Mouse (Mus musculus) hindbrain, postnatal 0 days (tissue): Measurements from ENCODE around the gene Olfr237-ps1. TPM values are rescaled to one million over a fixed set of nuclear protein-coding genes. Genes with fewer than 3 reads are reported as not detected.
"Not testable (repeated sequence)": the region's sequence is repeated elsewhere in the genome, so short reads cannot be mapped to it uniquely, and the experiment has no call there.

ENCODE experiments used
- ATAC-seq: fragments of 200-750 bp; cut with Nextera tagmentation; 2 replicates; pipeline ENCODE4 v1.8.0; 2017; ENCODE audit warnings: mild to moderate bottlenecking, moderate TSS enrichment, moderate library complexity
- DNase-seq: peaks from one replicate; pipeline ENCODE4 v3.0.0-alpha.2; 2015; ENCODE audit warnings: low spot score
- H3K27ac ChIP-seq: fragments of 300-500 bp; sonication (generic); 2 replicates; pipeline ENCODE4 v1.5.1; 2014; ENCODE audit warnings: mild to moderate bottlenecking
- H3K27me3 ChIP-seq: fragments of 300-500 bp; sonication (generic); 2 replicates; pipeline ENCODE4 v1.6.1; 2014; ENCODE audit warnings: low read length, mixed read lengths; ENCODE audit not compliant: insufficient read depth
- H3K36me3 ChIP-seq: fragments of 300-500 bp; sonication (generic); 2 replicates; pipeline ENCODE4 v1.6.1; 2014; ENCODE audit warnings: low read length, mixed read lengths; ENCODE audit not compliant: insufficient read depth
- H3K4me1 ChIP-seq: fragments of 300-500 bp; sonication (generic); 2 replicates; pipeline ENCODE4 v1.6.1; 2014; ENCODE audit warnings: antibody characterized with exemption, low read length, mixed read lengths; ENCODE audit not compliant: insufficient read depth
- H3K4me2 ChIP-seq: fragments of 300-500 bp; sonication (generic); 2 replicates; pipeline ENCODE4 v1.6.1; 2014; ENCODE audit warnings: low read depth, mild to moderate bottlenecking, low read length, moderate library complexity, mixed read lengths
- H3K4me3 ChIP-seq: fragments of 300-500 bp; sonication (generic); 2 replicates; pipeline ENCODE4 v1.5.1; 2014; ENCODE audit warnings: low read length
- H3K9ac ChIP-seq: fragments of 300-500 bp; sonication (generic); replicated peaks from 2 replicates; pipeline ENCODE4 v1.6.1; 2014; ENCODE audit warnings: mild to moderate bottlenecking, low read length, moderate library complexity, mixed read lengths
- H3K9me3 ChIP-seq: fragments of 300-500 bp; sonication (generic); 2 replicates; pipeline ENCODE4 v1.6.1; 2016; ENCODE audit warnings: low read length, mixed read lengths
- CTCF ChIP-seq: IDR thresholded peaks from 2 replicates; pipeline ENCODE4 v1.5.1; 2016; ENCODE audit warnings: antibody characterized with exemption, control low read depth, low read depth
- WGBS: fragments of 180-500 bp; shearing (Covaris S2); extraction: QIAGEN DNeasy Blood & Tissue Kit; methylation state at CpG from one replicate; pipeline ENCODE4 v1.1.7; 2014; 5-methylcytosine and 5-hydroxymethylcytosine counted together
- polyA plus RNA-seq: library from polyadenylated mRNA; unstranded; fragments of >200 nt; fragmentation: Nextera tagmentation; extraction: Ambion mirVana; gene quantifications from 2 replicates; pipeline ENCODE4 v1.2.1, GENCODE M21; 2015
- total RNA-seq: library from RNA; depleted of rRNA; stranded (reverse); fragments of >200 nt; gene quantifications from 2 replicates; pipeline ENCODE4 v1.2.3, GENCODE M21; 2014; rRNA removed

The Olfr237-ps1 gene
- total RNA-seq, result not detected in 2 replicates
- not detected in 2 replicates for polyA plus RNA-seq

DNA sequence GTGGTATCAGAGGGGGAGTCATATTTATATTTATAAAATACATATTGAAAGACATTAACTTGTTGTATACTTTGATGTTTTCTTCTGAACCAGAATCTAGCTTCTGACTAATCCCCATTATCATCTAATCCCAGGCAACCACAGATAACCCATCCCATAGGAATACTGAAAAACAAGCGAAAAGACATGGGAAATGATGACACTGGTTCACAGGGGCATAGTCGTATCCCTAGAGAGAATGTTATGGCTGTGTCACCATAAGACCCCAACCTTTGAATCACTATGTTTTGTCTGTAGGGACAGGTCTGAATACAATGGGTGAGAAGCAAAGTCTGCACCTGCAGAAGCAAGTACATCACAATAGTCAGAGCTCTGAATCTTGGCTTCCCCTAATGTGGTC, at the start of gene Olfr237-ps1:
Gene Olfr237-ps1 (plus strand): TSS at position 301 of the 400 bp plus-strand sequence.
- not testable (repeated sequence) for H3K36me3 ChIP-seq, ATAC-seq, H3K4me2 ChIP-seq, H3K27ac ChIP-seq, H3K4me1 ChIP-seq, H3K9ac ChIP-seq, DNase-seq, H3K4me3 ChIP-seq, H3K9me3 ChIP-seq, H3K27me3 ChIP-seq
- 93% methylated on average over 2 of the region's 2 CpGs for WGBS

DNA sequence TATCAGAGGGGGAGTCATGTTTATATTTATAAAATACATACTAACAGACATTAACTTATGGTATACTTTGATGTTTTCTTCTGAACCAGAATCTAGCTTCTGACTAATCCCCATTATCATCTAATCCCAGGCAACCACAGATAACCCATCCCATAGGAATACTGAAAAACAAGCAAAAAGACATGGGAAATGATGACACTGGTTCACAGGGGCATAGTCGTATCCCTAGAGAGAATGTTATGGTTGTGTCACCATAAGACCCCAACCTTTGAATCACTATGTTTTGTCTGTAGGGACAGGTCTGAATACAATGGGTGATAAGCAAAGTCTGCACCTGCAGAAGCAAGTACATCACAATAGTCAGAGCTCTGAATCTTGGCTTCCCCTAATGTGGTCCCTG, 40.3 kb upstream of the Olfr237-ps1 start, which contains the start of gene Olfr441:
Gene Olfr441 (plus strand): TSS at position 301 of the 400 bp plus-strand sequence.
- not testable (repeated sequence) for H3K27ac ChIP-seq, H3K9ac ChIP-seq, H3K27me3 ChIP-seq, H3K36me3 ChIP-seq, H3K4me1 ChIP-seq, H3K9me3 ChIP-seq, DNase-seq, H3K4me2 ChIP-seq, H3K4me3 ChIP-seq, ATAC-seq
- WGBS, result 92% methylated on average over 1 of the region's 1 CpGs

DNA sequence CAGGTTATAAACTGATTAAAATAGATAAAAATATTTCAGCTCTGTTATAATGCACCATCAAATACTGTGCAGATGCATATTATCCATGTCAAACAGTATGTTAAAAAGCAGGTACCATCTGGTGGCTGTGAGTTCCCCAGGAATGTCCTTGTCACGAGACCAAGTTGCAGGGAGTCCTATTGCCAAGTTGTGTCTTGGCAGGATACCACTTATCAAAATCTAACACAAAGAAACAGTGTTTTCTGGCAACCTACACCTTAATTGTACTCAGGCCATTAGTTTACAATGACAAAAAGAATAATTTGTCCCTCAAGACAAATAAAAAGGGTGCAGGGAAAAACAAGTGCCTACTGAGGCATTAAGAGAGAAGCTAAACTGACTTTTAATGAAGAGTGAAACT, 13.1 kb downstream of the Olfr237-ps1 start:
- Histone ChIP-seq H3K9me3 (no peaks in the 10 kb centered on the region), H3K27ac (no peak overlapping the region), H3K4me1 (no peaks in the 10 kb centered on the region), H3K9ac (no peak overlapping the region), H3K4me3 (no peak overlapping the region), H3K27me3 (no peaks in the 10 kb centered on the region), H3K4me2 (no peak overlapping the region), H3K36me3 (no peaks in the 10 kb centered on the region)
- no peak for ATAC-seq
- DNase-seq, result peak; percentile 23
- TF ChIP-seq CTCF, result no peak
- WGBS, result 38% methylated on average over 1 of the region's 1 CpGs

DNA sequence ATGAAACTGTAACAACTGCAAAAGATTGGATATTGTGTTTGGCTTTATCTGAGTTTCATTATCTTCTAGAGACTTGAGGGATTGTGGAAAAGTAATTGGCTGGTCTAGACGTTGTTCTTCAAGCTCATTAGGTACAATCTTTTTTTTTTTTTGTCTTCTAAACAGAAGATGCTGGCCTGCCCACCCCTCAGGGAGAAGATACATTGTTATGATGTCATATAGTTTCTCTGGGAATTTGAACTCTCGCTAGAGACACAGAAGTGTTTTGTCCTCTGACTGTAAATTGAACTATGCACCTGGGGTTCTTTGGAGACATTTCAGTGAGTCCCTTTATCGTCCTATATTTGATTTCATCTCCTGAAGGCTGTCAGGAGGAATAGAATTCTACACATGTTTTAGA, 16.6 kb downstream of the Olfr237-ps1 start, which contains the start of gene Olfr437:
Gene Olfr437 (plus strand): TSS at position 301 of the 400 bp plus-strand sequence.
- Histone ChIP-seq H3K27ac (no peak within 1 kb of the TSS), H3K4me1 (no peaks in the 10 kb centered on the region), H3K27me3 (no peaks in the 10 kb centered on the region), H3K4me2 (no peak within 1 kb of the TSS), H3K4me3 (no peak within 1 kb of the TSS), H3K9ac (no peak within 1 kb of the TSS), H3K36me3 (no peaks in the 10 kb centered on the region), H3K9me3 (no peaks in the 10 kb centered on the region)
- WGBS, result 59% methylated on average over 3 of the region's 3 CpGs
- TF ChIP-seq CTCF, result no peak
- no peak for ATAC-seq
- DNase-seq, result no peak

DNA sequence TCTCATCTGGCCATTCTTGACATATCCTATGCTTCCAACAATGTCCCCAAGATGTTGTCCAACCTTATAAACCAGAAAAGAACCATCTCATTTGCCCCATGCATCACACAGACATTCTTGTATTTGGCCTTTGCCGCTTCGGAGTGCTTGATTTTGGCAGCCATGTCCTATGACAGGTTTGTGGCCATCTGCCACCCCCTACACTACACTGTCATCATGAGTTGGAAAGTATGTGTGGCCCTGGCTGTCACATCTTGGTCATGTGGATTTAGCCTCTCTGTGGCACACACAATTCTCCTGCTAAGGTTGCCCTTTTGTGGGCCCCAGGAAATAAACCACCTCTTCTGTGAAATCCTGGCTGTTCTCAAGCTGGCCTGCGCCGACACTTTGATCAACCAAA, 20.9 kb downstream of the Olfr237-ps1 start:
- no peak overlapping the region for H3K4me2 ChIP-seq
- WGBS, result 90% methylated on average over 4 of the region's 4 CpGs
- no peaks in the 10 kb centered on the region for H3K27me3 ChIP-seq
- no peak for TF ChIP-seq CTCF
- no peak overlapping the region for H3K9ac ChIP-seq
- DNase-seq, result no peak
- H3K4me3 ChIP-seq, result no peak overlapping the region
- no peaks in the 10 kb centered on the region for H3K4me1 ChIP-seq
- ATAC-seq, result 0 out of 2 replicates have a peak, but pooled peaks have one; percentile 29
- H3K9me3 ChIP-seq, result no peaks in the 10 kb centered on the region
- H3K27ac ChIP-seq, result no peak overlapping the region
- H3K36me3 ChIP-seq, result no peaks in the 10 kb centered on the region

DNA sequence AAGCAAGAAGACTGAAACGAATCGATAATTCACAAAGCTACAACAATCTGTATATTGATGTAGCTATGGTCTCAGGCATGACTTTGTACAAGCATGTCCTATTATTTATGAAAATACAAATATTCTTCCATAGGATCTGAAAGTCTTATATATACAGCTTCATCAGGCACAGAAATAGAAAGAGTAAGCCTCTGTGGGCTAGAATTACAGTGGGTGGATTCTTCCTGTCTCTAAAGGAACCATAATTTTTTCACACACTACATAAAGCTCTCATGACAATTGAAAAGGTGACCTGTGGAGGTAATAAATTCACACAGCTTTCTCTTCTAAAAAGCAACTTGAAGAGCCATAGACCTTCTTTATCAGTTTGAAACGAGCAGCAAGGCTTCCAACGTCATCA, 25.5 kb downstream of the Olfr237-ps1 start, which contains the start of gene Olfr13:
Gene Olfr13 (plus strand): TSS at position 301 of the 400 bp plus-strand sequence.
- no peak for DNase-seq
- H3K4me2 ChIP-seq, result no peak within 1 kb of the TSS
- H3K9me3 ChIP-seq, result no peaks in the 10 kb centered on the region
- no peaks in the 10 kb centered on the region for H3K27me3 ChIP-seq
- no peak for TF ChIP-seq CTCF
- ATAC-seq, result no peak
- 76% methylated on average over 4 of the region's 4 CpGs for WGBS
- no peak within 1 kb of the TSS for H3K27ac ChIP-seq
- H3K4me1 ChIP-seq, result no peaks in the 10 kb centered on the region
- H3K9ac ChIP-seq, result no peak within 1 kb of the TSS
- H3K4me3 ChIP-seq, result no peak within 1 kb of the TSS
- H3K36me3 ChIP-seq, result no peaks in the 10 kb centered on the region

DNA sequence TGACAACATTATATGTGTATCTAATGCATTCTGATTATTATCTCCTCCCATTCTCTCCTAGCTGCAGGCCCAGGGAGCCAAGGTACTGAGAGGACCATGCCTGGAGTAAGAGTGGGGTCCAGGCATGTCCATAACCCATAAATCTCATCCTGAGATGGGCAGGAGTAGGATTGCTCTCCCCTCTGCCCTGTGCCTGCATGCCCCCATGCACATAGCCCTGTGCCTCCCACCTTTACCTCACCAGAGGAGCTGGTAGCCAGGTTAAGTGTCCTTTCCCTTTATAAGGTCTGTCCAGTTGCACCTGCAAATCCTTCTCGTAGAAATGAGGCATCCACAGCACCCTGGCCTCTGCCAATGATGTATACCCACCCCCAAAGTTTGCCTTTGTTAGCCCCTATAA, 31.8 kb downstream of the Olfr237-ps1 start:
- H3K9ac ChIP-seq, result no peak overlapping the region
- no peaks in the 10 kb centered on the region for H3K36me3 ChIP-seq
- H3K27ac ChIP-seq, result no peak overlapping the region
- DNase-seq, result no peak
- 71% methylated on average over 1 of the region's 1 CpGs for WGBS
- no peaks in the 10 kb centered on the region for H3K9me3 ChIP-seq
- no peak for TF ChIP-seq CTCF
- H3K4me2 ChIP-seq, result no peak overlapping the region
- H3K4me1 ChIP-seq, result 0 out of 2 replicates have a peak, but pooled peaks cover 7% of the 10 kb centered on the region
- no peak for ATAC-seq
- no peaks in the 10 kb centered on the region for H3K27me3 ChIP-seq
- no peak overlapping the region for H3K4me3 ChIP-seq
